Mouse (Mus musculus) left cerebral cortex, adult 6 months (tissue): ENCODE results near the gene Olfr875. TPM values are rescaled to one million over a fixed set of nuclear protein-coding genes. Genes with fewer than 3 reads are reported as not detected.

Experiments
- long read RNA-seq, 2 experiments: library from polyadenylated mRNA; unstranded; transcript quantifications; one replicate each; pipeline ENCODE4 v2.0.0; 2019 to 2020
- polyA plus RNA-seq: library from polyadenylated mRNA; unstranded; fragments of <200 nt; fragmentation: Nextera tagmentation; gene quantifications from 2 replicates; pipeline ENCODE4 v1.2.3, GENCODE M21; 2021

Olfr875 gene
- polyA plus RNA-seq, result not detected in 2 replicates
- long read RNA-seq, experiment 1, result 0 reads
- long read RNA-seq, experiment 2, result 0 reads

DNA sequence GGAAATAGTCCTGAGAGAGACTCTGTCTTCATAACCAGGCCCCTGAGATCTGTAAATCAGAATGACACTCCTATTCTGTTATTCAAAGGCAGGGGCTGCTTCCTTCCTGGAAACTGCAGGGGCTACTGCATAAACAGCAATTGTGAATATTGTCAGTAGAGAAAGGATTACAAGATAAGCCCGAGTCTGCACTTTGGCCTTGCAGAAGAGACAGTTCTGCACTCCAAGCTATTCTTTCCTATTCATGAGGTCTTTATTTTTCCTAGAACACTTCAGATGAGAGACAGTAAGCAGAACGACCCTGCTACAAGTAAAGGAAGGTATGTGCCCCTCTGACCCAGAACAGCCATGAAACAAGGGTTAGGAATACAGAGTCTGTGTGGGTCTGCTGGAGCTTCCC is at the start of gene Olfr875:
Olfr875 (plus strand) TSS at position 99 of the 400 bp plus-strand sequence.

DNA sequence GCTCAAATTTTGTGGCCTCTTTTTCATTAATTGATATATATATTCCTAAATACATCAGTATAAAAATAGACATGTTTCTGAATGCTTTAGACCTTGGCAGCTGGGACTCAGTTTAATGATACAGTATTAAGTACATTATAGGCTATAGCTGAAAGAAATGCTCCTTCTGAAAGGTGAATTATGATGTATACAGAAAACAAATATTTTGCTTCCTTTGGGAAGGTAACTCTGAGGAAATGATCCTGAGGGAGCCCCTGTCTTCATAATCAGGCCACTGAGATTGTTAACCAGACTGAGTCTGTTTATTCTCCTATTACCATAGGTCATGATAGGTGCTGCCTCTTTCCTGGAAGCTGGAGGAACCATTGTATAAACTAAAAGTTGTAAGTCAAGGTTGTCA is 26.9 kb upstream of the Olfr875 start, which contains the start of gene Olfr874:
Olfr874 (plus strand) TSS at position 301 of the 400 bp plus-strand sequence.

GRCm38 (mm10) chr9:37802731-37803130 is 31.1 kb downstream of the Olfr875 start, which contains the start of gene Olfr876:
Olfr876 (plus strand) TSS chr9:37803031.

Other genes with a start within 250 kb of the Olfr875 start
- 19.0 and 20.7 TPM in 2 replicates for gene Esam, start 243.8 kb upstream of the Olfr875 start, polyA plus RNA-seq
- 3.4 and 4.1 TPM in 2 replicates for gene Vsig2, start 232.6 kb upstream of the Olfr875 start, polyA plus RNA-seq
- 196 and 564 TPM in 2 replicates for gene Nrgn, start 219.0 kb upstream of the Olfr875 start, polyA plus RNA-seq
- gene Siae, start 216.2 kb upstream of the Olfr875 start, polyA plus RNA-seq, result 14.4 and 16.3 TPM in 2 replicates
- 6.6 and 7.7 TPM in 2 replicates for gene Spa17, start 158.1 kb upstream of the Olfr875 start, polyA plus RNA-seq
- gene Tbrg1, start 114.5 kb upstream of the Olfr875 start, polyA plus RNA-seq, result 74.7 and 81.0 TPM in 2 replicates
- not detected in 2 replicates for gene Panx3, start 102.6 kb upstream of the Olfr875 start, polyA plus RNA-seq
- gene Olfr160, start 55.6 kb upstream of the Olfr875 start, polyA plus RNA-seq, result not detected in 2 replicates
- not detected in 2 replicates for gene Olfr874, start 26.8 kb upstream of the Olfr875 start, polyA plus RNA-seq
- not detected in 2 replicates for gene Olfr876, start 31.2 kb downstream of the Olfr875 start, polyA plus RNA-seq
- not detected in 2 replicates for gene Olfr877, start 82.4 kb downstream of the Olfr875 start, polyA plus RNA-seq
- gene Olfr145, start 124.9 kb downstream of the Olfr875 start, polyA plus RNA-seq, result not detected in 2 replicates
- not detected in 2 replicates for gene Olfr878, start 146.0 kb downstream of the Olfr875 start, polyA plus RNA-seq
- gene Olfr881, start 220.0 kb downstream of the Olfr875 start, polyA plus RNA-seq, result not detected in 2 replicates